Mouse (Mus musculus): ENCODE data around the gene Isca1. TPM values are rescaled to one million over a fixed set of nuclear protein-coding genes. Genes with fewer than 3 reads are reported as not detected.
A peak's percentile ranks its signal among the peaks of the same experiment; 100 is the strongest.

Isca1 gene
- polyA plus RNA-seq, 1 experiment = 68.6 TPM

DNA sequence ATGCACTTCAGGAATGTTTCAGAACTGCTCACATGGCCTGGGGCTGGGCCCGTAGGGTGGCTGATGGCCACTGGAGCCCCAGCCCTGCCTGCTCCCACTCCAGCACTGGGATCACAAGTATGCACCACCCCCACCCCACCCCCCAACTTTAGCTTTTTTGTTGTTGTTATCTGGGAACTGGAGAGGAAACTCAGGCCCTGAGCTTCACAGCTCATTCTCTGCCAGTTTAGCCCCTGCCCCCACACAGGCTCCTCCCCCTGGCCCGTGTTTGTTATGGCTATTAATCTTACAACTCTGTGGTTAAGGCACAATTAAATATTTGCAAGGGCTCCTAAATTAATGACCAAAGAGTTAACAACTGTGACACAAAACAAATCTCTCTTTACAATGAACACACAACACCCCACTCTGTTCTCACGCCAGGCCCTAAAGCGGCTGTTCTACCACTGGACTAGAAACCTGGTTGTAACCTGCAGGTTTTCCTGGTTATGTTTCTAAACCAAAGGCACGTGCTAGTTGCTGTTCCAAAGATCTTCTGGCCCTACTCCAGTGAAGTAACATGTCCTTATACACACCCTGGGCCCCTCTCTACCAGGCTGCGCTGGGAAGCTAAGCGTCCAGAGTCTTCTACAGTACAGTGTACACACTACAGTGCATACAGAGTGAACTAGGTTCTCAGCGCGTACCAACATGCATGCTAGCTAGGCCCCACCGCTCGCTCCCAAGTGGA, 2.7 kb downstream of the Isca1 start:
- TF ChIP-seq TAL1 (IDR thresholded peaks at IDR 0.05; ENCODE audit: low read length) (no peak), GATA1 (IDR thresholded peaks at IDR 0.05; ENCODE audit: low read length) (no peak)
- Histone ChIP-seq H3K4me1 (ENCODE audit: control insufficient read depth) (peaks cover 80% of the 10 kb centered on the region), H3K9me3 (ENCODE audit: control insufficient read depth, low read length) (0 out of 2 replicates have a peak, but pooled peaks cover 2% of the 10 kb centered on the region), H3K36me3 (ENCODE audit: control insufficient read depth) (peaks cover 91% of the 10 kb centered on the region), H3K4me3 (replicated peaks) (peak overlapping the region; percentile 100), H3K27me3 (ENCODE audit: control insufficient read depth) (no peaks in the 10 kb centered on the region)

DNA sequence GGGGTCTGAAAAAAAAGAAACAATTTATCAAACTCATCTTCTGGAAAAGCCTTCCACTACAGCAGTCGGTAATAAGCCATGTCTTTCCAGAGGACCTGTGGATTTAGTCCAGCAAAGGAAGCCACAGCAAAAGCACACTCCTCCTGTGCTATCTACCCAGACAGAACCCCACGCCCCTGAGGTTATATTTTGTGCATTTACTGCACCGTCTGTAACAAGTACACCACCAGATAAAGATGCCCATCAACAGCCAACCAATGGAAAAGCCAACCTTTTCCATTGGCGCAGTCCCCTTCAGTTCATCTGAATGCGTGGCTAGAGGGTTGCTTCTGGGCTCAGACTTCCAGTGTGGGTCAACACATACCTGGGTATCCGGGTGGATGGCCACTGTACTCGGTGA, 6.8 kb downstream of the Isca1 start:
- Histone ChIP-seq H3K4me1 (ENCODE audit: control insufficient read depth) (peaks cover 79% of the 10 kb centered on the region), H3K4me3 (replicated peaks) (peak overlapping the region; percentile 49), H3K36me3 (ENCODE audit: control insufficient read depth) (peaks cover 97% of the 10 kb centered on the region), H3K27me3 (ENCODE audit: control insufficient read depth) (no peaks in the 10 kb centered on the region), H3K9me3 (ENCODE audit: control insufficient read depth, low read length) (0 out of 2 replicates have a peak, but pooled peaks cover 2% of the 10 kb centered on the region)
- TF ChIP-seq GATA1 (IDR thresholded peaks at IDR 0.05; ENCODE audit: low read length) (peak; percentile 47), TAL1 (IDR thresholded peaks at IDR 0.05; ENCODE audit: low read length) (peak; percentile 44; the same call in 2 of the 3 replicates)

DNA sequence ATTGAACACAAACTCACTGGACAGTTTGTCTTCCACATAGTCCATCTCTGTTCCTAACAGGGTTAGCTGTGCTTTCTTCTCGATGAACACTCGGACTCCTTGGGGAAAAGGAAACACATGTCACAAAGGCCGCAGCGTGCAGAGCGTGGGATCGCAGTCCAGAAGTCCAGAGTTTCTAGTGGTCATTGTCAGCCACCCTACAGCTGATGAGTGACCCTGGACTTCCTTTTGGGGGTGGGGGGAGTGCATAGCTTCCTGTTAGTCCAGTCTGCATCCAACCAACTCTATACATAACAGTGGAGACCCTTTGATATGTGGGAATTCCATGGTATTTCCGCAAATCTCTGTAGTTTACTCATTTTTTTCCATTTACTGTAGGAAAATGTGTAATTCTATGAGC, 12.7 kb downstream of the Isca1 start:
- Histone ChIP-seq H3K9me3 (ENCODE audit: control insufficient read depth, low read length) (peaks cover 2% of the 10 kb centered on the region; the same call in 1 of the 2 replicates), H3K27me3 (ENCODE audit: control insufficient read depth) (no peaks in the 10 kb centered on the region), H3K4me1 (ENCODE audit: control insufficient read depth) (peaks cover 35% of the 10 kb centered on the region), H3K4me3 (replicated peaks) (no peak overlapping the region), H3K36me3 (ENCODE audit: control insufficient read depth) (peaks cover 96% of the 10 kb centered on the region)
- TF ChIP-seq TAL1 (IDR thresholded peaks at IDR 0.05; ENCODE audit: low read length) = no peak
- TF ChIP-seq GATA1 (IDR thresholded peaks at IDR 0.05; ENCODE audit: low read length) = no peak

DNA sequence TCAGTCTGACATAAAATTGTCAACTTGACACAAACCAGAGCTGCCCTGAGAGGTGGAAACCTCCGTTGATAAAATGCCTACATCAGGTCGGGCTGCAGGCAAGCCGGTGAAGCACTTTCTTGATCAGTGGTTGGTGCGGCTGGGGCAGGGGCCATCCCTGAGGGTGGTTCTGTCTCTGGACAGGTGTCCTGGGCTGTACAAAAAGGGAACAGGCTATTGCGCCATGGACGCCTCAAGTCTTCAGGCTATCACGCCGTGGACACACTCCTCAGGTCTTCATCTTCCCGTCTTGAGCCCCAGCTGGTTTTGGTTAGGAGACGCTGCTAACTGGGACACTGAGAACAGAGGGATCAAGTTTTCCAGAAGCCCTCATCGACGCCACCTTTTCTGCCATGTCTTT, 19.3 kb downstream of the Isca1 start:
- Histone ChIP-seq H3K9me3 (ENCODE audit: control insufficient read depth, low read length) (peaks cover 6% of the 10 kb centered on the region), H3K36me3 (ENCODE audit: control insufficient read depth) (peaks cover 34% of the 10 kb centered on the region), H3K27me3 (ENCODE audit: control insufficient read depth) (peaks cover 31% of the 10 kb centered on the region), H3K4me3 (replicated peaks) (no peak overlapping the region), H3K4me1 (ENCODE audit: control insufficient read depth) (peaks cover 23% of the 10 kb centered on the region)
- TF ChIP-seq TAL1 (IDR thresholded peaks at IDR 0.05; ENCODE audit: low read length) (no peak), GATA1 (IDR thresholded peaks at IDR 0.05; ENCODE audit: low read length) (no peak)

DNA sequence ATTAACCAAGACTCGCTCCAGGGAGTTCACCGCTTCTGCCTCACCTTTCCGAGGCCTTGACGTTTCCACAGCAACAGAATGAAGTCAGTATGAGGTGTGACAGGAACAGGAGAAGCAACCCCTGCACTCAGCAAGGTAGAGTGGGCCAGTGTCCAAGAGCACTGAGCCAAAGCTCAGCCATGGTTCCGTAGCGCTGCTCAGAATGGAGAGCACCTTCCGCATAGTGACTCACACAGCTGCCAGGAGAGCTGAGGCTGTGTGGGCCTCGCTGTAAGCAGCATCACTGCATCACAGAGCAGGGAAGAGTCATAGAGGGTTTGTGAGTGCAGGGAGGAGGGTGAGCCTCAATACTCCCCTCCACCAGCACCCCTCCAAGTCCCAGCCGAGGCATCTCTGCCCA, 22.9 kb downstream of the Isca1 start, which contains the start of gene 1700014D04Rik:
Gene 1700014D04Rik (minus strand): TSS at position 42 of the 400 bp plus-strand sequence.
- Histone ChIP-seq H3K36me3 (ENCODE audit: control insufficient read depth) (no peaks in the 10 kb centered on the region), H3K4me3 (replicated peaks) (no peak within 1 kb of the TSS), H3K27me3 (ENCODE audit: control insufficient read depth) (peaks cover 37% of the 10 kb centered on the region), H3K9me3 (ENCODE audit: control insufficient read depth, low read length) (peaks cover 3% of the 10 kb centered on the region), H3K4me1 (ENCODE audit: control insufficient read depth) (peaks cover 26% of the 10 kb centered on the region)
- TF ChIP-seq TAL1 (IDR thresholded peaks at IDR 0.05; ENCODE audit: low read length) (no peak), GATA1 (IDR thresholded peaks at IDR 0.05; ENCODE audit: low read length) (no peak)

DNA sequence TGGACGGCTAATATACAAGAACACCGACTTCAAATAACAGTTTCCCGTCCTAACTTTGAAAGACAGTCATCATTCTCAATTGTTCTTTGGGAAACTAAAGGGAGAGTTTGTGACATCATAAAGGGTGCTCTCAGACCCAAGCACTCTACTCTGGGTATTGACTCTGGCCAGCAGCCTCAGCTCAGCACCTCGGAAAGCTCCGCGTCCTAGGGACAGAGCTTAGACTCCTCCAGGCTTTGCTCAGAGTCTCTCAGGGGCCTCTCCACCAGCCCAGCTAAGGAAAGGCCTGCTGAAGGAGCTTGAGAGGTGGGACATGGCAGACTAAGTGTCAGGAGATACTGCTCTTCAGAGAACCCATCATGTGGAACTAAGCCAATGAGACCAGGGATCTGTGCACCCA, 23.4 kb downstream of the Isca1 start:
- Histone ChIP-seq H3K27me3 (ENCODE audit: control insufficient read depth) (peaks cover 37% of the 10 kb centered on the region), H3K36me3 (ENCODE audit: control insufficient read depth) (no peaks in the 10 kb centered on the region), H3K4me1 (ENCODE audit: control insufficient read depth) (peaks cover 27% of the 10 kb centered on the region), H3K4me3 (replicated peaks) (no peak overlapping the region), H3K9me3 (ENCODE audit: control insufficient read depth, low read length) (peaks cover 3% of the 10 kb centered on the region)
- TF ChIP-seq TAL1 (IDR thresholded peaks at IDR 0.05; ENCODE audit: low read length) (no peak), GATA1 (IDR thresholded peaks at IDR 0.05; ENCODE audit: low read length) (no peak)

DNA sequence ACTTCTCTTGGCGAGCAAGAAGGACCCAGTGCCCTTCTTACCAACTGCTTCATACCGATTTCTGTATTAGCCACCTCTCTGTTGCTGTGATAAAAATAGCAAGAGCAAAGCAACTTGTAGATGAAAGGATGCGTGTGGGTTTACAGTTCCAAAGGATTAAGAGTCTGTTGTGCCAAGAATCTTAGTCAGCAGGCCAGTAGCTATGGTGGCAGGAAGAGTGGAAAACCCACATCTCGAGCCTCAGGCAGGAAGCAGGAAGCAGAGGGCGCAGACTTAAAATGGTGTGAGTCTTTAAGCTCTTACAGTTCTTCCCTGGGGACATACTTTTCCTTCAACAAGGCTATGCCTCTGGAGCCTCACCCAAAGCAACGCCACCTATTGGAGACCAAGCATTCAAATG, 24.1 kb downstream of the Isca1 start:
- no peak for TF ChIP-seq GATA1 (IDR thresholded peaks at IDR 0.05; ENCODE audit: low read length)
- TF ChIP-seq TAL1 (IDR thresholded peaks at IDR 0.05; ENCODE audit: low read length) = no peak
- Histone ChIP-seq H3K27me3 (ENCODE audit: control insufficient read depth) (peaks cover 37% of the 10 kb centered on the region), H3K36me3 (ENCODE audit: control insufficient read depth) (peaks cover 3% of the 10 kb centered on the region), H3K4me3 (replicated peaks) (no peak overlapping the region), H3K4me1 (ENCODE audit: control insufficient read depth) (peaks cover 31% of the 10 kb centered on the region), H3K9me3 (ENCODE audit: control insufficient read depth, low read length) (peaks cover 3% of the 10 kb centered on the region)

DNA sequence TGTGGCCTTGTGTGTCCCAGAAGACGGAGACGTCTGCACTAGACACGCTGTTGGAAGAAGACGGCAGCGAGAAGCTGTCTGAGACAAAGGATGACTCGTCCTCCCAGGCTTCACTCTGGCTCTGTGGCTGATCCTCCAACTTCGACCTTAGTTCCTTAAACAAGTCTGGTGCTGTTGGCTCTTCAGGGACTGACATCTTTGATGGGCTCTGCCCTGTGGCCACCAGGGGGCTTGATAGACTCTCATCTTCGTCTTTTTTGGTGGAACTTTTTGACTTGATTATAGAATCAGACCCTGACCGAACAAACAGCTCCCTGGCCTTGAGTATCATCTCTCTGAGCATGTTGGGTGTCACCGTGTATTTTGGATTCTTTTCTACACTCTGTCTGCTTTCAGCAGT, 27.9 kb downstream of the Isca1 start:
- TF ChIP-seq TAL1 (IDR thresholded peaks at IDR 0.05; ENCODE audit: low read length) (no peak), GATA1 (IDR thresholded peaks at IDR 0.05; ENCODE audit: low read length) (no peak)
- peaks cover 60% of the 10 kb centered on the region for H3K4me1 ChIP-seq (ENCODE audit: control insufficient read depth)

DNA sequence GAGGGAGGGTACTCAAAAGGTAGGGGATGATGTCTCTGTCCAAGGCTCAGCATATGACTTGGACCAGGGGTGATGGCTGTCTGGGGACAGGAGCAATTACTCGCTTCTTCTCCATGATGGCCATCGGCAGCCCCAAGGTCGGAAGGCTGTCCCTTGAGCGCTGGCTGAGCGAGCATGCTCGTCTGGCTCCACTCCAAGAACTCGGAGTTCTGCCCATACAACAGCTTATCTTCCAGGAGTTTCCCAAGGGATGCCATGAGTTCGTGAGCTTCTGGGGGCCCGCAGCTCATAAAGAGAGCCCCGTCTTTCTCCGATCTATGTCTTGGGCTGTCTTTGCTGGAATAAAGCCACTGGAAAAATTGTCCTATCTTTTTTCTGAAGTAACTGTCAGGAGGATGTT, 28.5 kb downstream of the Isca1 start:
- TF ChIP-seq TAL1 (IDR thresholded peaks at IDR 0.05; ENCODE audit: low read length) = no peak
- TF ChIP-seq GATA1 (IDR thresholded peaks at IDR 0.05; ENCODE audit: low read length) = no peak
- Histone ChIP-seq H3K36me3 (ENCODE audit: control insufficient read depth) (peaks cover 3% of the 10 kb centered on the region), H3K4me1 (ENCODE audit: control insufficient read depth) (peaks cover 66% of the 10 kb centered on the region), H3K4me3 (replicated peaks) (no peak overlapping the region), H3K27me3 (ENCODE audit: control insufficient read depth) (peaks cover 11% of the 10 kb centered on the region), H3K9me3 (ENCODE audit: control insufficient read depth, low read length) (peaks cover 3% of the 10 kb centered on the region)

More for the DNA sequence above, 27.9 kb downstream of the Isca1 start:
- Histone ChIP-seq H3K9me3 (ENCODE audit: control insufficient read depth, low read length) (peaks cover 3% of the 10 kb centered on the region), H3K27me3 (ENCODE audit: control insufficient read depth) (peaks cover 16% of the 10 kb centered on the region), H3K4me3 (replicated peaks) (no peak overlapping the region), H3K36me3 (ENCODE audit: control insufficient read depth) (peaks cover 3% of the 10 kb centered on the region)
